Mouse (Mus musculus): Measurements from ENCODE around the gene Hacl1.
A peak's percentile ranks its signal among the peaks of the same experiment; 100 is the strongest.
"Not testable (repeated sequence)": the region's sequence is repeated elsewhere in the genome, so short reads cannot be mapped to it uniquely, and the experiment has no call there.

Hacl1 gene

GRCm38 (mm10) chr14:31640346-31640889 lies 668 bp downstream of the Hacl1 start, which contains the start of gene Gm49387:
Gm49387 (minus strand) TSS chr14:31640878.
- DNase-seq (ENCODE audit: extremely low spot score), result no peak

GRCm38 (mm10) chr14:31630677-31631076 lies 10.4 kb downstream of the Hacl1 start:
- DNase-seq (ENCODE audit: extremely low spot score), result no peak

GRCm38 (mm10) chr14:31622748-31623147 lies 18.3 kb downstream of the Hacl1 start:
- no peak for DNase-seq (ENCODE audit: extremely low spot score)

GRCm38 (mm10) chr14:31620591-31621223 lies 20.4 kb downstream of the Hacl1 start:
- no peak for DNase-seq (ENCODE audit: extremely low spot score)

- no peak for DNase-seq (ENCODE audit: extremely low spot score)
Observed at GRCm38 (mm10) chr14:31617997-31618396, 23.1 kb downstream of the Hacl1 start.

- no peak for DNase-seq (ENCODE audit: extremely low spot score)
Observed at GRCm38 (mm10) chr14:31617204-31617603, 23.9 kb downstream of the Hacl1 start.

- DNase-seq (ENCODE audit: extremely low spot score), result no peak
Observed at GRCm38 (mm10) chr14:31613671-31614070, 27.4 kb downstream of the Hacl1 start.

- no peak for DNase-seq (ENCODE audit: extremely low spot score)
Observed at GRCm38 (mm10) chr14:31611986-31612385, 29.1 kb downstream of the Hacl1 start.

- DNase-seq (ENCODE audit: extremely low spot score), result no peak
Observed at GRCm38 (mm10) chr14:31605514-31605913, 35.6 kb downstream of the Hacl1 start.

GRCm38 (mm10) chr14:31604916-31605315 lies 36.2 kb downstream of the Hacl1 start:
- DNase-seq (ENCODE audit: extremely low spot score), result peak; percentile 7

GRCm38 (mm10) chr14:31602616-31602979 lies 38.5 kb downstream of the Hacl1 start:
- DNase-seq (ENCODE audit: extremely low spot score), result not testable (repeated sequence)

GRCm38 (mm10) chr14:31601908-31602615 lies 39.0 kb downstream of the Hacl1 start:
- DNase-seq (ENCODE audit: extremely low spot score), result no peak

GRCm38 (mm10) chr14:31597446-31597845 lies 43.6 kb downstream of the Hacl1 start:
- no peak for DNase-seq (ENCODE audit: extremely low spot score)

- DNase-seq (ENCODE audit: extremely low spot score), result no peak
Observed at GRCm38 (mm10) chr14:31596408-31596807, 44.7 kb downstream of the Hacl1 start.

- DNase-seq (ENCODE audit: extremely low spot score), result no peak
Observed at GRCm38 (mm10) chr14:31594693-31595092, 46.4 kb downstream of the Hacl1 start.

GRCm38 (mm10) chr14:31593036-31593435 lies 48.0 kb downstream of the Hacl1 start:
- DNase-seq (ENCODE audit: extremely low spot score), result no peak

- no peak for DNase-seq (ENCODE audit: extremely low spot score)
Observed at GRCm38 (mm10) chr14:31591243-31591642, 49.8 kb downstream of the Hacl1 start, which contains the start of gene Colq. Colq (minus strand) TSS chr14:31591343.

- no peak for DNase-seq (ENCODE audit: extremely low spot score)
Observed at GRCm38 (mm10) chr14:31586451-31586850, 54.6 kb downstream of the Hacl1 start.

GRCm38 (mm10) chr14:31583082-31583481 lies 58.0 kb downstream of the Hacl1 start:
- no peak for DNase-seq (ENCODE audit: extremely low spot score)

- DNase-seq (ENCODE audit: extremely low spot score), result no peak
Observed at GRCm38 (mm10) chr14:31577966-31578735, 62.9 kb downstream of the Hacl1 start.

- DNase-seq (ENCODE audit: extremely low spot score), result no peak
Observed at GRCm38 (mm10) chr14:31576846-31577697, 64.0 kb downstream of the Hacl1 start.
